Mouse (Mus musculus): ENCODE results near the gene Hgd.

GRCm38 (mm10) chr16:37637802-37638201, 57.8 kb downstream of the Hgd start:
- no peak for TF ChIP-seq CTCF (IDR thresholded peaks at IDR 0.05; ENCODE audit: low read depth)
- no peak for TF ChIP-seq EP300 (optimal IDR thresholded peaks at IDR 0.05)

All from stomach, postnatal 0 days (tissue).